Mouse (Mus musculus) adrenal gland (tissue): ENCODE results near the gene Kcmf1.
"Not testable (repeated sequence)": the region's sequence is repeated elsewhere in the genome, so short reads cannot be mapped to it uniquely, and the experiment has no call there.

Source experiments
- intact Hi-C: fragments of 180-260 bp; cut with DNase I; formaldehyde crosslinking; loops from one replicate; pipeline ENCODE4 v1.15.1; 2025

The Kcmf1 gene

DNA sequence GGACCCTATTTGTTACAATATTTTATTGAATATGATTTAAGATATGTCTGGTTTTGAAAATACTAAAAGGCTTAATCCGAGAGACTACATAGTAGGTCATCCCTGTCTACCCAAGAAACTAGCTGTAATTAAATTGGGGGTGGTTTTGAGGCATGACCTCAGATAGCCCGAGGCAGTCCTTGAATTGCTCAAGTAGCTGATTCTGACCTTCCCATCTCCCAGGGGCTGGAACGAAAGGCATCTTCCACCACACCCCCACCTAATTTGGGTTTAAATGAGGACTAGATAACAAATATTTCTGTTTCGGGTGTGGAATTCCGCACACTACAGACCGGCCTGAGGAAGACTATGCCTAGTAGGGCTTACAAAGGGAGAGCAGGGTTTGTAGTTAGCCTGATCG, 1.2 kb upstream of the Kcmf1 start:
- intact Hi-C loops: no loop called here

- intact Hi-C loops: loop anchor here (5.0 kb wide), 1 partner anchor 47 kb away; no protein-coding TSS in a partner anchor
These were observed 488 bp downstream of the Kcmf1 start for GRCm38 (mm10) chr6:72899201-72899780.

- intact Hi-C loops: loop anchor here (5.0 kb wide), 1 partner anchor 46 kb away; no protein-coding TSS in a partner anchor
These were observed 1.3 kb downstream of the Kcmf1 start for GRCm38 (mm10) chr6:72898244-72899200.

DNA sequence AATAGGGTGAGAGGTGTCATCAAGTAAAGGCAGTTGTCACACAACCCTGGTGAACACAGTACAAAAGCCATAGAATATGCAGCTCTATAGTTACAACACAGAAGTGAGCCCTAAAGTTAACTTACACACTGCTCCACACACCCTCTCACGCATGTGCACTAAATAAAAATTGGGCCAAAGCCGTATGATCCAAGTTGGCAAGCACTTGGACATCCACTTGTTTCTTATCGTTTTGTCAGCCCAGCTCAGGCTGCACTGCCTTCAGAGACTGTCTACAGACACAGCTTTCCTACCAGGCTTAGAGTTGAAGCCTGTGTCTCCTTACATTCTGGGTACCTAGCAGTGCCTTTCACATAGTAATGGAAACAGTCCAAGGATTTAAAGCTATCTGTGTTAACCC, 4.8 kb downstream of the Kcmf1 start:
- intact Hi-C loops: loop anchor here (5.0 kb wide), 1 partner anchor 43 kb away; no protein-coding TSS in a partner anchor

- intact Hi-C loops: no loop called here
These were observed 8.5 kb downstream of the Kcmf1 start for GRCm38 (mm10) chr6:72891238-72891637.

GRCm38 (mm10) chr6:72888655-72889054, 11.1 kb downstream of the Kcmf1 start:
- intact Hi-C loops: no loop called here

GRCm38 (mm10) chr6:72885268-72885667, 14.5 kb downstream of the Kcmf1 start:
- intact Hi-C loops: no loop called here

DNA sequence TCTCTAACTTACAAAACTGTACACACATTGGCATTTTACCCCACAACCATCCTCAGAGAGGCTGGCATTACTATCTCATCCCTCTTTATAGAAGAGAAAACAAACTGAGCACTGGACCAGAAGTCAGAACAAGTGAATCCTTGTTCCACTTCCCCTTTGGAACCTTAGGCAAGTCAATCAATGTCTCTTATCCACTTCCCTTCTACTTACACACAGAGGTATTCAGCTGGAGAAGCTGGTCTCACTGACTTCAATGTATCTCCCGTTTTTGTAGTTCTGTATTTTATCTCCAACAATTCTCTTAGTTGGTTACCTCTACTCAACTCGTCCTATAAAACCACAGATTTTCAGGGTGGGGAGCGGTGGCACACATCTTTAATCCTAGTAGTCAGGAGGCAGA, 15.0 kb downstream of the Kcmf1 start:
- intact Hi-C loops: no loop called here

- intact Hi-C loops: no loop called here
These were observed 16.9 kb downstream of the Kcmf1 start for GRCm38 (mm10) chr6:72882661-72883458.

DNA sequence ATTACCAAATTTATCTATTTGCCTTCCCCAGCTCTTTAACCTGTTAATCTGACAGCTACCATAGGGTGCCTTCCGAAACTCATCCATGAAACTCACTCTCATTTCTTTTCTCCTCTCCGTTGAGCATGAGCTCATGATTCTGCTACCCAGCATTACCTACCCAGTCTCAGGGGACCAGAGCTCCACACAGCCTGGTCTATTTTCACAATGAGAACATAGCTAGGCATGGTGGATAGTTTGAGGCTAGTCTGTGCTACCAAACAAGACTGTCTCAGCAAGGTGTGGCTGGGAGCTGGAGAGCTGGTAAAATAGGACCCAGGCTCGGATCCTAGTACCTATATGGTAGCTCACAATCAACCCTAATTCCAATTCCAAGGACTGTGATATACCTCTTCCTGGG, 17.6 kb downstream of the Kcmf1 start:
- intact Hi-C loops: no loop called here

- intact Hi-C loops: no loop called here
These were observed 18.2 kb downstream of the Kcmf1 start for GRCm38 (mm10) chr6:72881619-72881979.

DNA sequence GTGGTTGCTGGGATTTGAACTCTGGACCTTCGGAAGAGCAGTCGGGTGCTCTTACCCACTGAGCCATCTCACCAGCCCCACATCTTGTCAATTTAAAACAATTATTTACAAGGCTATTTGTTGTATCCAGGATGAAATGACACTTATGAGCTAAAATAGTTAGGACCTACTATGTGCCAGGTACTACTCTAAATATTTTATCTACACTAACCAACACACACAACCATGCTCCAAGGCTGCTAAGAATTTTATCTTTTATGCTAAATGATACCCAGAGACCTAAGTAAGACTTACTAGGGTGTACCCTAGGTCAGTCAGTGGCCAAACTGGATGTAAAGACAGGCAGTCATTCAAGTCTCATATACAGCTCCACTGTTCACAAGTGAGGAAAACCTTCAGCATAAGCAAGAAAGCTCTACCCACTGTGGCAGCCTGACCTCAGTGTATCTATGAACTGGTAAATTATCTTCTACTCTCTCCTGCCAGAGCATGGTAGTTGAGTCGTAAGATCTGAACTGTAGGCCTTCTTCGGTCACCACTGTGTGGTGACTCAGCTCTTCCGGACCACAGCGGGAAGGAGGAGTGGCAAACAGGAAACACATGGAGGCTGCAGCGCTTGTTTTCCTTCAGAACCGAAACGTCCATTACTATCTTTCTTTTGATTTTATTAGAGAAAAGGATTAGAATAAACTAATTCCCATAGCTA, 18.7 kb downstream of the Kcmf1 start:
- intact Hi-C loops: no loop called here

GRCm38 (mm10) chr6:72876629-72877028, 23.1 kb downstream of the Kcmf1 start:
- intact Hi-C loops: no loop called here

DNA sequence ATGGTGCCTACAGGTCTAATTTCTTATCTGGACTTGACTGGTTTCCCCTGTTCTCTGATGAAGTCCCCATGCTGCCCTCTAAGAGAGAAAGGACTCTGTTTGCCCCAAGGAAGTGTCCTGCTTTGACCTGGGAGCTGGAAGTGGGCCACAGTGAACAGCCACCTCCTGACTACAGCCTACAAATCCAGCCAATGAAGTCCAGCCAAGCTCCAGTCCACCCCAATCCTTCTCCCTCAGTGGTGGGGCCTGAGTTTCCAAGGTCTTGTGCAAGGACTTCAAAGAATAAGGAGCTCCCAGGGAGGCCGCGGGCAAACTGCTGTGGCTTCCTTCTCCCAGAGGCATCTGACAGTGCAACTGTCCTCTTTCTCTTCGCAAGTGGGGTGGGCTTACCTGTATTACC, 26.4 kb downstream of the Kcmf1 start:
- intact Hi-C loops: no loop called here

DNA sequence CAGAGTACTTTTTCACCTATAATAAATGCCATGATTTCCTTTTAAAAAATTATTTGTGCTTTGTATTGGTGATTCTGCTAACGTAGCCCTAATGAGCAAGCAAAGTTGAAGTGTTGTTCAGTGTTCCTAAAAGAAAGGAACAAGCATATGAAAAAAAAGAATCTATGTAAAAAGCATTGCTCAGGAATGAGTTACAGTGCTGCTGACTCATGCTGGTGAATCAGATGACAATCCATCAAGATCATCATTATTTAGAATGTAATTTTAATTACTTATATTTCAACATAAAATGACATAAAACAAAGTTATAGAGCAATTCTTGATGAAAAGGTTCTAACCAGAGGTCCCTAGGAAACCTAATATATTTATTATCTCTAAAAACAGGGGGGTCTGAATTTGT, 27.5 kb downstream of the Kcmf1 start:
- intact Hi-C loops: no loop called here

- intact Hi-C loops: no loop called here
These were observed 30.2 kb downstream of the Kcmf1 start for GRCm38 (mm10) chr6:72869601-72870000.

DNA sequence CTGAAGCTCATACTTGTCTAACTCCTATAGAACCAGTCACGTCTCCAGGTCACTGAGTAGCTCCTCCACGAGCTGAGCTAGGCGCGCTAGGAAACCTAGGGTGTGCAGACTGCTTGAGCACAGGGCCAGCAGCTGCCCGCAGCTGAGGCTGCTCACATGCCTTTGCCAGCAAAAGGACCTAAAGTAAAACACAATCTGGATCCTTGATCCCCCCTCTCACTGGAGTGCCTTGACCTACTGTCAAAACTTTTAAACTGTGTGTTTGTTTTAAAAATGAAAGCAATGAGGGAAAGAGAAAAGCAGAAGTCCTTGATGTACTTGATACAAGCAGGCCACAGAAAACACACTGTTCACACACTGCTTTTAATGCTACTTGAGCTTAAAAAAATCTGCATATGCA, 31.1 kb downstream of the Kcmf1 start:
- intact Hi-C loops: no loop called here

DNA sequence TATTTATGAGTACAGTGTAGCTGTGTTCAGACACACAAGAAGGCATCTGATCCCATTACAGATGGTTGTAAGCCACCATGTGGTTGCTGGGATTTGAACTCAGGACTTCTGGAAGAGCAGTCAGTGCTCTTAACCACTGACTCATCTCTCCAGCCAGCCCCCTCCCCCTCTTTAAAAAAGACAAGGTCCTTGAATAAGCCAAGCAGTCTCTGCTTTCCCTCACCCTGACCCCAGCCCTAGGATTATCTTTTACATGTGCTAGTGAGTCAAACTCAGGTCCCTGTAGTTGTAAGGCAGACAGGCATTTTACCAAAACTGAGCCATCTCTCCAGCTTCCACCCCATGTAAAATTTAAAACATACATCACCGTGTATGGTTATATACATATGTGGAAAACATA, 32.0 kb downstream of the Kcmf1 start:
- intact Hi-C loops: no loop called here

- intact Hi-C loops: no loop called here
These were observed 33.5 kb downstream of the Kcmf1 start for GRCm38 (mm10) chr6:72866232-72866631.

GRCm38 (mm10) chr6:72862686-72863085, 37.1 kb downstream of the Kcmf1 start:
- intact Hi-C loops: not testable (repeated sequence)

DNA sequence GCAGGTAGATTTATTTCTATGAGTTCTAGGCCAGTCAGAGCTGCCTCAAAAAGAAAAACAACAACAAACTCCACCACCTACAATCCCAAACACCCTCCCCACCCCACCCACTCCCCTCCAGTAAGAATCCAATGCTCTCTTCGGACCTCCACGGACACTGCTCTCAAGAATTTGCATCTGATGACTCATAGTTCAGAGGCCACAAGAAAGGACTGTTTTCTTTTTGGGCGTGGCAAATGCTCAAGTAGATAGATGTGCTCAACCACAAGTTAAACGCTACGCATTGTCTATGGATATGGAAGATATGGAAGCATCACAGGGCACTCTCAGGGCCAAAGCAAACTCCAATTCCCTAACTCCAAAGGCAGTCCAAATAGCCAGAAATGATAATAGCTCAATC, 45.5 kb downstream of the Kcmf1 start:
- intact Hi-C loops: loop anchor here (5.0 kb wide), 1 partner anchor 43 kb away; the partner anchor contains the start of gene Kcmf1
